Mouse (Mus musculus) small intestine, adult 2 months (tissue): ENCODE data around the gene Ttc21a. TPM values are rescaled to one million over a fixed set of nuclear protein-coding genes. Genes with fewer than 3 reads are reported as not detected.
A peak's percentile ranks its signal among the peaks of the same experiment; 100 is the strongest.

ENCODE experiments used
- H3K27ac ChIP-seq: fragments of 200-500 bp; 2 replicates; pipeline ENCODE4 v1.5.1; 2012; ENCODE audit warnings: low read depth, low read length, control low read depth, inconsistent platforms; ENCODE audit not compliant: insufficient read depth
- H3K27me3 ChIP-seq: fragments of 200-500 bp; 2 replicates; pipeline ENCODE4 v1.6.1; 2012; ENCODE audit warnings: mild to moderate bottlenecking, moderate library complexity, low read length, inconsistent platforms; ENCODE audit not compliant: control insufficient read depth, insufficient read depth
- H3K36me3 ChIP-seq: fragments of 200-500 bp; 2 replicates; pipeline ENCODE4 v1.6.1; 2012; ENCODE audit warnings: mild to moderate bottlenecking, low read length, control low read depth, inconsistent platforms; ENCODE audit not compliant: control insufficient read depth, insufficient read depth
- H3K4me1 ChIP-seq: fragments of 200-500 bp; 2 replicates; pipeline ENCODE4 v1.6.1; 2012; ENCODE audit warnings: low read length, inconsistent platforms, mixed read lengths; ENCODE audit not compliant: control insufficient read depth, insufficient read depth, insufficient read length
- H3K4me3 ChIP-seq: fragments of 200-500 bp; 2 replicates; pipeline ENCODE4 v1.5.1; 2012; ENCODE audit warnings: low read depth, mild to moderate bottlenecking, control low read depth, inconsistent platforms, low read length, moderate library complexity
- CTCF ChIP-seq: fragments of 200-500 bp; IDR thresholded peaks from 2 replicates; pipeline ENCODE4 v1.5.1; 2012; ENCODE audit warnings: low read depth, mild to moderate bottlenecking, control low read depth, inconsistent platforms, low read length, moderate library complexity, mixed read lengths; ENCODE audit not compliant: insufficient replicate concordance, insufficient read length; ENCODE audit errors: extremely low read depth
- POLR2A ChIP-seq: fragments of 200-500 bp; IDR thresholded peaks from 2 replicates; pipeline ENCODE4 v1.6.1; 2012; ENCODE audit warnings: low read depth, mild to moderate bottlenecking, control low read depth, inconsistent platforms, low read length, moderate library complexity
- WGBS: fragments of 180-500 bp; shearing (Covaris S2); methylation state at CpG from one replicate; pipeline ENCODE4 v1.1.7; 2018; 5-methylcytosine and 5-hydroxymethylcytosine counted together
- polyA plus RNA-seq: library from polyadenylated mRNA; depleted of rRNA; stranded (reverse); fragments of >200 nt; gene quantifications from 2 replicates; pipeline ENCODE4 v1.2.3, GENCODE M21; 2012

Gene Ttc21a
- polyA plus RNA-seq, 1 experiment = not detected

GRCm38 (mm10) chr9:119958835-119959234 lies 21.4 kb downstream of the Ttc21a start:
- 53% methylated on average over 9 of the region's 9 CpGs for WGBS
- Histone ChIP-seq H3K36me3 (no peaks in the 10 kb centered on the region), H3K4me1 (peaks cover 1% of the 10 kb centered on the region; the same call in 1 of the 2 replicates), H3K27me3 (no peaks in the 10 kb centered on the region), H3K27ac (no peak overlapping the region), H3K4me3 (no peak overlapping the region)
- TF ChIP-seq CTCF (no peak), POLR2A (no peak)

GRCm38 (mm10) chr9:119962216-119962615 lies 24.8 kb downstream of the Ttc21a start:
- H3K4me3 ChIP-seq = no peak overlapping the region

GRCm38 (mm10) chr9:119962987-119963667 lies 25.7 kb downstream of the Ttc21a start:
- H3K27me3 ChIP-seq = no peaks in the 10 kb centered on the region
- peak; percentile 73 for TF ChIP-seq CTCF
- no peak for TF ChIP-seq POLR2A
- 28% methylated on average over 21 of the region's 21 CpGs for WGBS
- H3K27ac ChIP-seq = no peak overlapping the region
- H3K4me1 ChIP-seq = peaks cover 1% of the 10 kb centered on the region; the same call in 1 of the 2 replicates
- H3K4me3 ChIP-seq = no peak overlapping the region
- no peaks in the 10 kb centered on the region for H3K36me3 ChIP-seq

More at GRCm38 (mm10) chr9:119962216-119962615, 24.8 kb downstream of the Ttc21a start:
- Histone ChIP-seq H3K27ac (no peak overlapping the region), H3K4me1 (peaks cover 1% of the 10 kb centered on the region; the same call in 1 of the 2 replicates), H3K27me3 (no peaks in the 10 kb centered on the region), H3K36me3 (no peaks in the 10 kb centered on the region)
- WGBS = 61% methylated on average over 4 of the region's 4 CpGs
- TF ChIP-seq POLR2A = no peak
- no peak for TF ChIP-seq CTCF

- no peak overlapping the region for H3K27ac ChIP-seq
- peaks cover 1% of the 10 kb centered on the region; the same call in 1 of the 2 replicates for H3K4me1 ChIP-seq
- no peaks in the 10 kb centered on the region for H3K27me3 ChIP-seq
- no peaks in the 10 kb centered on the region for H3K36me3 ChIP-seq
- TF ChIP-seq POLR2A (no peak), CTCF (no peak)
- 66% methylated on average over 3 of the region's 3 CpGs for WGBS
- no peak overlapping the region for H3K4me3 ChIP-seq
These were observed 26.8 kb downstream of the Ttc21a start for GRCm38 (mm10) chr9:119964206-119964605.

GRCm38 (mm10) chr9:119965186-119965585 lies 27.8 kb downstream of the Ttc21a start:
- 60% methylated on average over 3 of the region's 3 CpGs for WGBS
- H3K4me3 ChIP-seq = no peak overlapping the region
- no peak for TF ChIP-seq CTCF
- no peak for TF ChIP-seq POLR2A
- no peaks in the 10 kb centered on the region for H3K36me3 ChIP-seq
- H3K4me1 ChIP-seq = peaks cover 1% of the 10 kb centered on the region; the same call in 1 of the 2 replicates
- no peak overlapping the region for H3K27ac ChIP-seq
- no peaks in the 10 kb centered on the region for H3K27me3 ChIP-seq

GRCm38 (mm10) chr9:119966221-119966910 lies 29.0 kb downstream of the Ttc21a start:
- Histone ChIP-seq H3K4me1 (peaks cover 3% of the 10 kb centered on the region; the same call in 1 of the 2 replicates), H3K27ac (no peak overlapping the region), H3K36me3 (peaks cover 2% of the 10 kb centered on the region), H3K4me3 (no peak overlapping the region), H3K27me3 (no peaks in the 10 kb centered on the region)
- WGBS = 87% methylated on average over 26 of the region's 26 CpGs
- TF ChIP-seq POLR2A = no peak
- no peak for TF ChIP-seq CTCF

GRCm38 (mm10) chr9:119969811-119970210 lies 32.4 kb downstream of the Ttc21a start:
- 87% methylated on average over 7 of the region's 7 CpGs for WGBS
- Histone ChIP-seq H3K4me1 (0 out of 2 replicates have a peak, but pooled peaks cover 2% of the 10 kb centered on the region), H3K27ac (no peak overlapping the region), H3K4me3 (no peak overlapping the region), H3K36me3 (peaks cover 29% of the 10 kb centered on the region), H3K27me3 (no peaks in the 10 kb centered on the region)
- no peak for TF ChIP-seq POLR2A
